Mouse (Mus musculus) kidney, postnatal 0 days (tissue): ENCODE measurements at regions not wholly inside any gene's neighbourhood (a gene's known extent, or its start where the extent isn't known, plus 50 kb on each side); places are given as distances from the start of the nearest gene placed in this dataset.

Source experiments
- ATAC-seq: fragments of 200-750 bp; cut with Nextera tagmentation; replicated peaks from 2 replicates; pipeline ENCODE4 v1.8.0; 2017; ENCODE audit warnings: low read depth, moderate number of reproducible peaks, moderate TSS enrichment, moderate library complexity; ENCODE audit not compliant: low FRiP score
- DNase-seq: peaks from one replicate; pipeline ENCODE4 v3.0.0-alpha.2; 2016; ENCODE audit warnings: low spot score
- H3K27ac ChIP-seq: fragments of 300-500 bp; sonication (generic); 2 replicates; pipeline ENCODE4 v1.5.1; 2014; ENCODE audit warnings: mild to moderate bottlenecking
- H3K27me3 ChIP-seq: fragments of 300-500 bp; sonication (generic); 2 replicates; pipeline ENCODE4 v1.6.1; 2014; ENCODE audit warnings: low read length, mixed read lengths; ENCODE audit not compliant: insufficient read depth
- H3K36me3 ChIP-seq: fragments of 300-500 bp; sonication (generic); 2 replicates; pipeline ENCODE4 v1.6.1; 2014; ENCODE audit warnings: low read length, mixed read lengths; ENCODE audit not compliant: insufficient read depth
- H3K4me1 ChIP-seq: fragments of 300-500 bp; sonication (generic); replicated peaks from 2 replicates; pipeline ENCODE4 v1.6.1; 2014; ENCODE audit warnings: antibody characterized with exemption, low read length, mixed read lengths; ENCODE audit not compliant: insufficient read depth
- H3K4me2 ChIP-seq: fragments of 300-500 bp; sonication (generic); 2 replicates; pipeline ENCODE4 v1.6.1; 2014; ENCODE audit warnings: mild to moderate bottlenecking, low read length, moderate library complexity, mixed read lengths
- H3K4me3 ChIP-seq: fragments of 300-500 bp; sonication (generic); replicated peaks from 2 replicates; pipeline ENCODE4 v1.5.1; 2014; ENCODE audit warnings: low read depth, low read length
- H3K9ac ChIP-seq: fragments of 300-500 bp; sonication (generic); 2 replicates; pipeline ENCODE4 v1.6.1; 2014; ENCODE audit warnings: low read depth, low read length
- H3K9me3 ChIP-seq: fragments of 300-500 bp; sonication (generic); replicated peaks from 2 replicates; pipeline ENCODE4 v1.6.1; 2016; ENCODE audit warnings: low read length, inconsistent platforms, mixed read lengths
- CTCF ChIP-seq: IDR thresholded peaks from 2 replicates; pipeline ENCODE4 v1.5.1; 2016; ENCODE audit warnings: antibody characterized with exemption, low read depth, mild to moderate bottlenecking, moderate library complexity
- WGBS: fragments of 180-500 bp; shearing (Covaris S2); extraction: QIAGEN DNeasy Blood & Tissue Kit; methylation state at CpG from one replicate; pipeline ENCODE4 v1.1.7; 2014; 5-methylcytosine and 5-hydroxymethylcytosine counted together

DNA sequence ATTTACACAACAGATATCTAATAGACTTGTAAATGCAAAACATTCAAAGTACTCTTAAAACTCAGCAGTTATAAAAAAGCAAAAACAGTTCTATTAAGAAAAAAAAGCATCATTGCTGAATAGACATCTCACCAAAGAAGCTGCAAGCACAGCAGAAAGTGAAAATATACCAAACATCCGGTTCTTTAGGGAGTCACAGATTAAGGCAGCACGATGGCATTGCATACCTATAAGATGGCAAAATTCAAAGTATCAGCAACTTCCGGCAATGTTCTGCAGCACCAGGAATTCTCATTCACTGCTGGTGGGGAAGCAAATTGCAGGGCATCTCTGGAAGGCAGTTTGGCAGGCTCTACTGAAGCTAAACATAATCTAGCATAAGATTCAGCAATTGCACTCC lies 882.6 kb downstream of the Car8 start:
- no peaks in the 10 kb centered on the region for H3K36me3 ChIP-seq
- WGBS: 90% methylated on average over 3 of the region's 3 CpGs
- no peak overlapping the region for H3K4me3 ChIP-seq
- H3K9me3 ChIP-seq: no peaks in the 10 kb centered on the region
- no peaks in the 10 kb centered on the region for H3K27me3 ChIP-seq
- no peaks in the 10 kb centered on the region for H3K4me1 ChIP-seq
- H3K27ac ChIP-seq: no peak overlapping the region
- ATAC-seq: no peak
- H3K4me2 ChIP-seq: no peak overlapping the region
- no peak for TF ChIP-seq CTCF
- no peak for DNase-seq
- no peak overlapping the region for H3K9ac ChIP-seq

GRCm38 (mm10) chr4:7347317-7347716 lies 891.5 kb downstream of the Car8 start:
- Histone ChIP-seq H3K9me3 (no peaks in the 10 kb centered on the region), H3K27ac (no peak overlapping the region), H3K4me3 (no peak overlapping the region), H3K4me2 (no peak overlapping the region), H3K4me1 (no peaks in the 10 kb centered on the region), H3K9ac (no peak overlapping the region), H3K27me3 (no peaks in the 10 kb centered on the region), H3K36me3 (no peaks in the 10 kb centered on the region)
- TF ChIP-seq CTCF: no peak
- DNase-seq (peak; percentile 14), ATAC-seq (no peak)
- WGBS: 50% methylated on average over 1 of the region's 1 CpGs

- DNase-seq: no peak
- no peak overlapping the region for H3K4me2 ChIP-seq
- ATAC-seq: no peak
- H3K4me1 ChIP-seq: no peaks in the 10 kb centered on the region
- no peak for TF ChIP-seq CTCF
- H3K4me3 ChIP-seq: no peak overlapping the region
- no peaks in the 10 kb centered on the region for H3K36me3 ChIP-seq
- H3K9ac ChIP-seq: no peak overlapping the region
- H3K27me3 ChIP-seq: no peaks in the 10 kb centered on the region
- WGBS: 94% methylated on average over 1 of the region's 1 CpGs
- no peak overlapping the region for H3K27ac ChIP-seq
- no peaks in the 10 kb centered on the region for H3K9me3 ChIP-seq
Observed at GRCm38 (mm10) chr4:7341159-7341558, 897.7 kb downstream of the Car8 start.

DNA sequence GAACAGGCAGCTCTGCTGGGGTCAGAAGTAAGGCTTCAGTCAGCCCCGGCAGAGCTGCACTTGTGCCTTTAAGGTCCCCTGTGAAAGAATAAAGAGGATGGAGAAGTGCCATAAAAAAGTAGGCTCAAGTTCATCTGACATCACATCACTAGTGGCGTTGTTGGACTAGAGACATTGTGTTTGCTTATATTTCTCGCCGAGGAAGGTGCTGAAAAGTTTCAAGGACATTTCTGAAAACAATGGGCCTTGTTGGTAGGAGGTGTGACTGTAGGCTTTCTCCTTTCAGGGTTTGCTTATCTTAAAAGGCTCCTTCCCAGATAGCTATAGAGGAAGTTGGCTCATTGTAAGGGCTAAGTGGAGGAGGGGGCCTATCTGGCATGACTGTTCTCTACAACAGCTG lies 924.6 kb downstream of the Car8 start:
- H3K4me1 ChIP-seq: no peaks in the 10 kb centered on the region
- H3K36me3 ChIP-seq: no peaks in the 10 kb centered on the region
- H3K9me3 ChIP-seq: no peaks in the 10 kb centered on the region
- H3K4me2 ChIP-seq: no peak overlapping the region
- H3K27ac ChIP-seq: no peak overlapping the region
- H3K27me3 ChIP-seq: no peaks in the 10 kb centered on the region
- DNase-seq: no peak
- ATAC-seq: no peak
- no peak overlapping the region for H3K4me3 ChIP-seq
- WGBS: 70% methylated on average over 4 of the region's 4 CpGs
- no peak overlapping the region for H3K9ac ChIP-seq
- no peak for TF ChIP-seq CTCF

- no peaks in the 10 kb centered on the region for H3K36me3 ChIP-seq
- TF ChIP-seq CTCF: no peak
- no peak overlapping the region for H3K9ac ChIP-seq
- no peaks in the 10 kb centered on the region for H3K27me3 ChIP-seq
- no peak overlapping the region for H3K4me3 ChIP-seq
- WGBS: 88% methylated on average over 2 of the region's 2 CpGs
- ATAC-seq (no peak), DNase-seq (no peak)
- no peaks in the 10 kb centered on the region for H3K9me3 ChIP-seq
- H3K27ac ChIP-seq: no peak overlapping the region
- H3K4me1 ChIP-seq: no peaks in the 10 kb centered on the region
- H3K4me2 ChIP-seq: no peak overlapping the region
Observed at GRCm38 (mm10) chr4:7313219-7313618, 925.6 kb downstream of the Car8 start.

GRCm38 (mm10) chr4:7312160-7312559 lies 926.7 kb downstream of the Car8 start:
- WGBS: 76% methylated on average over 1 of the region's 1 CpGs
- no peak for DNase-seq

GRCm38 (mm10) chr4:7269047-7269446 lies 969.8 kb downstream of the Car8 start:
- no peaks in the 10 kb centered on the region for H3K36me3 ChIP-seq
- no peaks in the 10 kb centered on the region for H3K9me3 ChIP-seq
- 86% methylated on average over 4 of the region's 4 CpGs for WGBS
- H3K4me1 ChIP-seq: no peaks in the 10 kb centered on the region
- ATAC-seq: no peak
- H3K4me2 ChIP-seq: no peak overlapping the region
- no peak for DNase-seq
- H3K27ac ChIP-seq: no peak overlapping the region
- H3K9ac ChIP-seq: no peak overlapping the region
- H3K4me3 ChIP-seq: no peak overlapping the region
- H3K27me3 ChIP-seq: no peaks in the 10 kb centered on the region
- TF ChIP-seq CTCF: no peak

More at GRCm38 (mm10) chr4:7312160-7312559, 926.7 kb downstream of the Car8 start:
- no peaks in the 10 kb centered on the region for H3K36me3 ChIP-seq
- H3K9ac ChIP-seq: no peak overlapping the region
- no peaks in the 10 kb centered on the region for H3K9me3 ChIP-seq
- H3K4me1 ChIP-seq: no peaks in the 10 kb centered on the region
- no peak overlapping the region for H3K27ac ChIP-seq
- no peak overlapping the region for H3K4me2 ChIP-seq
- ATAC-seq: no peak
- no peak for TF ChIP-seq CTCF
- H3K4me3 ChIP-seq: no peak overlapping the region
- no peaks in the 10 kb centered on the region for H3K27me3 ChIP-seq
